Mouse (Mus musculus) B cell, adult (primary cell): ENCODE data around the gene F830045P16Rik. TPM values are rescaled to one million over a fixed set of nuclear protein-coding genes. Genes with fewer than 3 reads are reported as not detected.

ENCODE experiments used
- total RNA-seq: library from RNA; stranded (reverse); gene quantifications from 4 replicates; pipeline ENCODE4 v1.2.4, GENCODE M21; 2023; ENCODE audit not compliant: inconsistent age

The F830045P16Rik gene
- not detected in 4 replicates for total RNA-seq

DNA sequence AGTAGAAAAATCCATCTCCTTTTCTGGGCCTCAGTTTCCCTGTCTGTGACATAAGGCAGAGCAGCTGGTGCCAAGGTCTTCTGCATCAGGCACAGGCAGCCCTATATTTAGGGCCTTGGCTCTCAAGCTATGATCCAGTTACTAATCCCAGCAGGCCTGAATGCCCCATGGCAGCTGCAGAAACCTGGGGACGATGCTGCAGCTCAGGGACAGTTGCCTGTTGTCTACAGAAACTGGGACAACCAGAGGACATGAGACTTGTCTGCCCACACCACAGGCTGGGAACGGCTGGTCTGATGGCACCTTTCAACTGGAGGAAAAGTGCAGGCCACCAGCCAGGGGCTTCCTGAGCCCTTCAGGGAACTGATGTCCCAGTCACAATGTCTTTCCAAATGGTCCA, at the start of gene F830045P16Rik:
F830045P16Rik (minus strand) TSS at position 226 of the 400 bp plus-strand sequence.

Other genes starting within 250 kb of the F830045P16Rik start
- gene Ckap2l, start 239.4 kb downstream of the F830045P16Rik start, total RNA-seq: 1.2 to 2.2 TPM (median 1.5 TPM) in 4 replicates
- gene Il1a, start 226.6 kb downstream of the F830045P16Rik start, total RNA-seq: 0.26 to 0.42 TPM (median 0.42 TPM) in 3 of 4 replicates, not detected in the other
- gene Il1b, start 165.5 kb downstream of the F830045P16Rik start, total RNA-seq: 1.5 to 2.1 TPM (median 1.6 TPM) in 4 replicates
- 9.7 to 15.2 TPM (median 12.4 TPM) in 4 replicates for gene Sirpa, start 56.2 kb upstream of the F830045P16Rik start, total RNA-seq
- gene Pdyn, start 163.2 kb upstream of the F830045P16Rik start, total RNA-seq: not detected in 4 replicates